Mouse (Mus musculus): ENCODE data around the gene Mmrn2.

GRCm38 (mm10) chr14:34377121-34377520 lies 1.9 kb downstream of the Mmrn2 start:
- no peak for TF ChIP-seq CTCF (conservative IDR thresholded peaks at IDR 0.05; ENCODE audit: insufficient read depth, insufficient read length, low read depth, low read length)
- no peak for TF ChIP-seq POLR2A (IDR thresholded peaks at IDR 0.05; ENCODE audit: low read depth, low read length)
